Mouse (Mus musculus) cerebellum, adult 2 months (tissue): ENCODE results near the gene Adam15. TPM values are rescaled to one million over a fixed set of nuclear protein-coding genes. Genes with fewer than 3 reads are reported as not detected.

Experiments
- DNase-seq, 2 experiments: peaks; one replicate each; pipeline ENCODE4 v3.0.0; 2021
- H3K27ac ChIP-seq: fragments of 200-500 bp; 2 replicates; pipeline ENCODE4 v1.5.1; 2012; ENCODE audit warnings: low read length, control low read depth, inconsistent platforms; ENCODE audit not compliant: insufficient read depth
- H3K27me3 ChIP-seq: fragments of 200-500 bp; 2 replicates; pipeline ENCODE4 v1.6.1; 2012; ENCODE audit warnings: inconsistent platforms, mild to moderate bottlenecking, low read length, moderate library complexity; ENCODE audit not compliant: control insufficient read depth, insufficient read depth
- H3K4me1 ChIP-seq: fragments of 200-500 bp; 2 replicates; pipeline ENCODE4 v1.6.1; 2011; ENCODE audit warnings: low read length; ENCODE audit not compliant: control insufficient read depth, insufficient read depth
- H3K4me3 ChIP-seq: fragments of 200-500 bp; replicated peaks from 2 replicates; pipeline ENCODE3; 2011; ENCODE audit warnings: mild to moderate bottlenecking, low read depth, low read length, control low read depth; ENCODE audit not compliant: insufficient read depth
- CTCF ChIP-seq: fragments of 200-500 bp; IDR thresholded peaks from 2 replicates; pipeline ENCODE4 v1.5.1; 2011; ENCODE audit warnings: low read depth, mild to moderate bottlenecking, control low read depth, low read length, moderate library complexity, borderline replicate concordance; ENCODE audit not compliant: insufficient read depth
- POLR2A ChIP-seq: fragments of 200-500 bp; IDR thresholded peaks from 2 replicates; pipeline ENCODE4 v1.6.1; 2011; ENCODE audit warnings: low read length, control low read depth, borderline replicate concordance; ENCODE audit not compliant: insufficient read depth
- whole genome bisulfite sequencing: fragments of 180-500 bp; shearing (Covaris S2); methylation state at CpG from one replicate; pipeline ENCODE4 v1.1.7; 2018; 5-methylcytosine and 5-hydroxymethylcytosine counted together
- polyA plus RNA-seq: library from polyadenylated mRNA; depleted of rRNA; stranded (reverse); fragments of >200 nt; gene quantifications from 2 replicates; pipeline ENCODE4 v1.2.3, GENCODE M21; 2012

The Adam15 gene
- polyA plus RNA-seq, 1 experiment: 142 TPM

DNA sequence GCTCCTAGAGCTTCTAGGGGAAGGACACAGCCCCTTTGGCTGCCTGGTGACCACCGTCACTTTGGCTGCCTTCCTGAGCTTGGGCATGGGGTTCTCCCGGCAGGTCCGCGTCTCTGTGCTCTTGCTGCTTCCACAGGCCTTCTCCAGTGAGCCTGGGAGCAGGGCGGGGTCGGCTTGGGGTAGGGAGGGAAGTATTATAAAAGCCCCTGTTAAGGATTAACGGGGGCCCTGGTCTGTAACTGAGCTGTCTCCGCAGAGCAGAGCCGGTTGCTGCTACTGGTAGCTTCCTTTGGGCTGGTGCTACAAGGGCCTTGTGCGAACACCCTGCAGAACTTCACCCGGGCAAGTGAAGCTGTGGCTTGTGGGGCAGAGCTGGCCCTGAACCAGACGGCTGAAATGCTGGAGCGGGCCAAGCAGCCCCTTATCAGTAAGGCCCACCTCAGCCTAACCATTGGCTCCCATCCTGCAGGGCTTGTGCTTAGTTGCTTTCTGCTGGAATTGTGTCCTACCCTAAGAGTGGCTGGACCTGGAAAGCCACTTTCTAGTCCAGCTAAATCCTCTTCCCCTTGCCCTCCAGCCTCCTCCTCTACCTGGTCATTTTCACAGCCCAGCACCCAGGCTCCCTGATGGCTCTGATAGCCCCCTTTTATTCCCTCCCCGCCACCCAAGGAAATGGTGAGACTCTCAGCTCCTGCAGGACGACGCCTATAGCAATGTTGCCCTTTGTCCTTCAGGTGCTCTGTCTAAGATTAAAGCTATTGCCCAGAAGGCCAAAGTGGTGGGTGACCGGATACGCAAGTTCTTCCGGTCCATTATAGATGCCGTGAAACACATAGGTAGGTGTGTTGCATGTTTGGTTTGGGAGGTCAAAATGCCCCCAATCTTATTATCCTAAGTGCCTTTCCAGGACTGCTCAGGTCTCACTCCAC, 16.0 kb upstream of the Adam15 start:
- H3K4me3 ChIP-seq: no peak overlapping the region
- TF ChIP-seq POLR2A (no peak), CTCF (no peak)
- H3K27me3 ChIP-seq: no peaks in the 10 kb centered on the region
- 80% methylated on average over 20 of the region's 20 CpGs for WGBS
- no peak overlapping the region for H3K27ac ChIP-seq
- peak in 1 of 2 experiments; percentile 4 for DNase-seq
- no peaks in the 10 kb centered on the region for H3K4me1 ChIP-seq

DNA sequence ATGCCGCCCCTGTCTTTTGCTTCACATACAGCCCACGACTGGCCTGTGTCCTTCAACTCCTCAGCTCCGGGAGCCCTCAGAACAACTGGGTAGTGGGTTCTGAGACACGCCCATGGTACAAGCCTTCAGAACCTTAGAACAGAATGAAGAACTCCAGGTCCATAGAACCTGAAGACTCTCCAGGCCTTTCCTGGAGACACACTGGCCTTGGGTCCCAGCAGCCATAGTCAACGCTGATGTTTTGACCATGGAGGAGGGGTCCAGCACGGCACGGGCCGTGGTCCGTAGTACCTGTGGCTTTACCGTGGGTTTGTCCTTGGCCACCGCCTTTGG, 15.3 kb upstream of the Adam15 start, which contains the start of gene Dcst1:
Gene Dcst1 (minus strand): TSS at position 101 of the 333 bp plus-strand sequence.
- H3K27me3 ChIP-seq: no peaks in the 10 kb centered on the region
- H3K27ac ChIP-seq: no peak within 1 kb of the TSS
- 83% methylated on average over 11 of the region's 11 CpGs for WGBS
- no peak for TF ChIP-seq POLR2A
- H3K4me3 ChIP-seq: no peak within 1 kb of the TSS
- DNase-seq: no peak
- H3K4me1 ChIP-seq: no peaks in the 10 kb centered on the region

DNA sequence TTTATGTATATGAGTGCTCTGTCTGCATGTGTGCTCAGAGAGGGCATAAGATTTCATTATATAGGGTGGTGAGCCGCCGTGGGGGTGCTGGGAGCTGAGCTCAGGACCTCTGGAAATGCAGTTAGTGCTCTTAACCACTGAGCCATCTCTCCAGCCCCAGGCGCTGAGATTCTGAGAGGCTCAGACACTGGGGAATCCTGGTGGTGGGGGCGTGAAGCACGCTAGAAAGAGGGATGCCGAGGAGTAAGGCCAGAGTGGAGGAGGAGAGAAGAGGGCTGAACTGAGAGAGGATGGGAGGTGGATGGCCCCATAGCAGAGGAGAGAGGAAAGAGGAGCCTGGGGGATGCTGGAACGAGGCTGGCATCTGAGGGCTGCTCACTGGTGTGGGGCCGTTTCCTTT, 14.8 kb upstream of the Adam15 start:
- 52% methylated on average over 8 of the region's 8 CpGs for WGBS
- Histone ChIP-seq H3K4me3 (no peak overlapping the region), H3K4me1 (no peaks in the 10 kb centered on the region), H3K27ac (no peak overlapping the region), H3K27me3 (no peaks in the 10 kb centered on the region)
- peak in 1 of 2 experiments; percentile 3 for DNase-seq
- no peak for TF ChIP-seq POLR2A
- TF ChIP-seq CTCF: no peak

DNA sequence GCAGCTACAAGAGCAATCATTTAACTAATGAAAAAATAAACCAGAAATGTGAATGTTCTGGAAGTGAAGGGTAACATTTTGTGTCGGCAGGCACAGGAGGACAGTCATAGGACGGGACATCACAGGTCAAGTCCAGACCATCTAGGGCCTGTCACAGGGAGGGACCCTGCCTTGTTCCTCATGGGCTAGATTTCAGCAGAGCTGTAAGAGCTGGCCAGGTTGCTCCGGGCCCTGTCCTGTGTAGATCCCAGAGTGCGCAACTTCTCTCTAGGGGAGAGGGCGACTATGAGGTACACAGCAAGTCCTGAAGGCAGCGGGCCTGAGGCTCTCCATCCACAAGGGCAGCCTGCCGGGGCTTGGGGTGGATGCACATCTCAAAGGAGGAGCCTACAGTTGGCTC, 11.9 kb upstream of the Adam15 start, which contains the start of gene Dcst2:
Gene Dcst2 (plus strand): TSS at position 301 of the 400 bp plus-strand sequence.
- TF ChIP-seq POLR2A (no peak), CTCF (no peak)
- H3K27ac ChIP-seq: no peak within 1 kb of the TSS
- DNase-seq: no peak
- no peaks in the 10 kb centered on the region for H3K4me1 ChIP-seq
- H3K4me3 ChIP-seq: no peak within 1 kb of the TSS
- WGBS: 84% methylated on average over 7 of the region's 7 CpGs
- no peaks in the 10 kb centered on the region for H3K27me3 ChIP-seq

DNA sequence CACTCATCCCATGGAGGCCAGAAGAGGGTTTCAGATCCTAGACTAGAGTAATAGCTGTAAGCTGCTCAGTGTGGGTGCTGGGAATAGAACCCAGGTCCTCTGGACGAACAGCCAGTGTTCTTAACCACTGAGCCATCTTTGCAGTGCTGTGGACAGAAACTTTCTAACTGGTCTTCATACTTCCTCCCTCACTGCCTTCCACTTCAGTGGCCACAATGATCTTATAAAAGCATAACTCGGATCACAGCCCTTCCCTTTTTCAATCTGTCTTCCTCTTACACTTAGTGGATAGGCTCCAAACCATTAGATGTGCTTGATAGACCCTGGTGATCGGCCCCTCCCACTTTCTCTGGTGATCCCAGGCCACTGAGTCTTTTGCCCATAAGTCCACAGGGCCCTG, 10.4 kb upstream of the Adam15 start:
- Histone ChIP-seq H3K4me1 (no peaks in the 10 kb centered on the region), H3K4me3 (no peak overlapping the region), H3K27ac (no peak overlapping the region), H3K27me3 (no peaks in the 10 kb centered on the region)
- DNase-seq: no peak
- 49% methylated on average over 3 of the region's 3 CpGs for WGBS
- TF ChIP-seq CTCF (no peak), POLR2A (no peak)

DNA sequence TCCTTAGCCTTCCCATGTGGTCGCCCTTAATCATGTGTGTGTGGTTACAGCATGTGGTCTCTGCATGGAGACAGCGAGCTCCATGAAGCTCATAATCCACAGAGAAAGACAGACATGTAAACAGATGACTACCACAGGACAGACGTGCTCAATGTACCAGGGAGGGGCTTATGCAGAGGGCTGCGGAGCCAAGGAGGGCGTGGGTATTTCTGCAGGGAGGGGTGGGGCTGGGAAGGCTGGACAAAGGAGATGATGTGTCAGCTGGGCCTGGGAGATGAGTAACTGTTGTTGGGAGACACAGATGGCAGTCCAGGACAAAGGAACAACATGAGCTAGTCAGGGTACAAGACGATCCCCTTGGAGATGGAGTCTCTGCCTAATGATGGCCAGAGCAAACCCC, 9.8 kb upstream of the Adam15 start:
- no peaks in the 10 kb centered on the region for H3K4me1 ChIP-seq
- no peak for DNase-seq
- 33% methylated on average over 6 of the region's 6 CpGs for WGBS
- no peak overlapping the region for H3K4me3 ChIP-seq
- H3K27ac ChIP-seq: no peak overlapping the region
- TF ChIP-seq POLR2A (no peak), CTCF (no peak)
- H3K27me3 ChIP-seq: no peaks in the 10 kb centered on the region

DNA sequence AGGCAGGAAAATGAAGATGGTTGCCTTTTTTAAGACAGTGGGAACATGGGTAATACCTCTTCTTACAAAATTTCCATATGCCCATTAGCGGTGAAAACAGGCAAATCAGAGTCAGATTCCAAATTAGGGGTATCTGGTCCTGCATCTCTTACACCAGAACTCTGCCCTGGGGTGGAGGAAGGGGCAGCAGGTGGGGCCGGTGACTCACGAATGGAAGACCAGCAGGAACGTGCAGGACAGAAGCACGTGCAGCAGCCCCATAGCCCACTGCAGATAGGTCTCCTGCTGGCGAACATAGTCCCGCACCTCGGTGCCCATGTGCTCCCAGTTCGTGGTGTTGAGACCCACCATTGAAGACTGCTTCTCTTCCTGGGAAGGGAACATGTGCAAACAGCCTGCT, 6.2 kb upstream of the Adam15 start:
- DNase-seq: no peak
- no peak overlapping the region for H3K27ac ChIP-seq
- no peak overlapping the region for H3K4me3 ChIP-seq
- no peaks in the 10 kb centered on the region for H3K4me1 ChIP-seq
- WGBS: 71% methylated on average over 9 of the region's 9 CpGs
- no peaks in the 10 kb centered on the region for H3K27me3 ChIP-seq
- no peak for TF ChIP-seq POLR2A
- no peak for TF ChIP-seq CTCF

DNA sequence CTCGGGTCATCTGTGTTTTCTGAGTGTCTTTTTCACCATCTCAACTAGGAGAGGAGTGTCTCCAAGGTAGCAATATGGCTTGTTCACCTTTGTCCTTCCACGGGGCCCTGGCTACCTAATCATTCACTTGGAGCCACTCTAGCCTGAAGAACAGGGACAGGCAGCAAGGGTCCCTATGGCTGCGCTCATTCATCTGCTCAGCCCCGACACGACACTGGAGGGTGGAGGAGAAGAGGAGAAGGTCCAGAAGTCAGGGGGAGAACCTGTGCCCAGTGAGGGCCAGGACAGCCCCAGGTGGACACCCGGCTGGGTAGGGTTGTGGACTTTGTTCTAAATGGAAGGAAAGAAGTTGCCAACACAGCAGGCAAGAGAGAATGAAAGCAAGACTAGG, 5.7 kb upstream of the Adam15 start:
- WGBS: 75% methylated on average over 6 of the region's 6 CpGs

More for the DNA sequence above, 5.7 kb upstream of the Adam15 start:
- no peak for DNase-seq
- Histone ChIP-seq H3K27me3 (no peaks in the 10 kb centered on the region), H3K4me1 (no peaks in the 10 kb centered on the region), H3K4me3 (no peak overlapping the region), H3K27ac (no peak overlapping the region)
- TF ChIP-seq CTCF: no peak
